Mouse (Mus musculus): ENCODE results near the gene Vgll2. TPM values are rescaled to one million over a fixed set of nuclear protein-coding genes. Genes with fewer than 3 reads are reported as not detected.

Vgll2 gene
- polyA plus RNA-seq, 1 experiment from 2014 or later: 53.3 TPM

DNA sequence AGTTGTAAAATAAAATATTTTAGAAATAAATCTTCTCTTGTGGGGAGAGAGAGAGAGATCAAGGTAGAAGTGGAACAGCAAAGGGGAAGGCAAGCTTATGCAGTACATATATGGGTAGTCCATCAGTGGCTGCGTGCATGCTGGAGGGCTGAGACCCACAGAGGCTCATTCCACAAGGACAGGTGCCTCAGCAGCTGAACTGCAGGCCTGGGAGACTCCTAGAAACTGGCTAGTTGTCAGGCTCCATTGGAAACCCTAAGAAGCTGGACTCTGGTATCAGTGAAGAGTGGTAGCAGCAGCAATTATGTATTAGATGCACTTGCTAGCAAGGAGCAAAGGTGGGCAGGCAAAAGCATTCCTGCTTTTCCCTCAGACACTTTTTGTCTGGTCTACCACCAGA lies 17.1 kb downstream of the Vgll2 start:
- Histone ChIP-seq H3K4me2 (ENCODE audit: low read depth, low read length) (no peak overlapping the region), H3K27me3 (replicated peaks; ENCODE audit: control insufficient read depth, insufficient read depth, low read length) (no peaks in the 10 kb centered on the region), H3K4me1 (ENCODE audit: control insufficient read depth, insufficient read depth, low read length) (no peaks in the 10 kb centered on the region), H3K9me3 (ENCODE audit: control insufficient read depth, low read length) (no peaks in the 10 kb centered on the region), H3K27ac (replicated peaks; ENCODE audit: low read depth, low read length) (no peak overlapping the region), H3K36me3 (ENCODE audit: control insufficient read depth, insufficient read depth, low read length) (no peaks in the 10 kb centered on the region), H3K4me3 (ENCODE audit: low read depth, low read length) (no peak overlapping the region), H3K9ac (ENCODE audit: low read depth, low read length) (no peak overlapping the region)
- WGBS: 82% methylated on average over 1 of the region's 1 CpGs
- DNase-seq (ENCODE audit: low spot score) (no peak), ATAC-seq (ENCODE audit: low read depth) (no peak)

DNA sequence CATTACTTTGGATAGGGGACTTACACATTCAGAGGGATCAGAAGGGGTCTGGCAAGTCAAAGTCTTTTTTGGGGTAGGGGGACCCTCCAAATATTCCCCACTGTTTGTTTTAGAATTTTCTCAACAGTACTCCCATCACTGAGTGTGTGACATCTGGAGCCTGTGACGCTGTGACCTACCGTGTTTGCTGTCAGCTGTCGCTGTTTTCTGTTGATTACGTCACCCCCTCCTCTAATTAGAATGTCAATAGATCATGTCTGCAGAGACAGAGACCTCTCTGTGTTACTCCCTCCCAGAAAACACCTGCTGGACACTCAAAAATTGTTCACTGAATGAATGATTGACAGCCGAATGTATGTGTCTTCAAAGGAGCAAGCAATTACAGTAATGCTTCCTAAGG lies 20.8 kb downstream of the Vgll2 start:
- Histone ChIP-seq H3K27ac (replicated peaks; ENCODE audit: low read depth, low read length) (no peak overlapping the region), H3K27me3 (replicated peaks; ENCODE audit: control insufficient read depth, insufficient read depth, low read length) (no peaks in the 10 kb centered on the region), H3K4me1 (ENCODE audit: control insufficient read depth, insufficient read depth, low read length) (no peaks in the 10 kb centered on the region), H3K4me2 (ENCODE audit: low read depth, low read length) (no peak overlapping the region), H3K9me3 (ENCODE audit: control insufficient read depth, low read length) (no peaks in the 10 kb centered on the region), H3K9ac (ENCODE audit: low read depth, low read length) (no peak overlapping the region), H3K36me3 (ENCODE audit: control insufficient read depth, insufficient read depth, low read length) (no peaks in the 10 kb centered on the region), H3K4me3 (ENCODE audit: low read depth, low read length) (no peak overlapping the region)
- no peak for DNase-seq (ENCODE audit: low spot score)
- no peak for ATAC-seq (ENCODE audit: low read depth)
- 70% methylated on average over 5 of the region's 5 CpGs for WGBS

DNA sequence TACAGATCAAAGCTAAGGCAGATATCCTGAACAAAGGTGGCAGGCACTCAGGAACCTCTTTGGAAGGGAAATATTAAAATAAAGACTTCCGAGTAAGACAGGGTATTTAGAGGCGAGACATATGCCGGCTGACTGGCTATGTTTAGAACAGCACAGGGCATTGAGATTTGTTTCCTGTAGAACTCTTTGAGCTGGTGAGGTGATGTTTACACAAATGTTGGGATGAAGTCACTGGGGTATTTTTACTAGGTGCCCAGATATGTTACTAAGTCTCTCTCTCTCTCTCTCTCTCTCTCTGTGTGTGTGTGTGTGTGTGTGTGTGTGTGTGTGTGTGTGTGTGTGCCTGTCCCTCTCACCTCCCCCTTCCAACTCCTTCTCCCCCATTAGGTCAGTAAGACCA lies 26.0 kb downstream of the Vgll2 start:
- no peaks in the 10 kb centered on the region for H3K4me1 ChIP-seq (ENCODE audit: control insufficient read depth, insufficient read depth, low read length)
- DNase-seq (ENCODE audit: low spot score): no peak
- ATAC-seq (ENCODE audit: low read depth): no peak
- H3K27me3 ChIP-seq (replicated peaks; ENCODE audit: control insufficient read depth, insufficient read depth, low read length): no peaks in the 10 kb centered on the region
- H3K36me3 ChIP-seq (ENCODE audit: control insufficient read depth, insufficient read depth, low read length): no peaks in the 10 kb centered on the region
- 48% methylated on average over 3 of the region's 3 CpGs for WGBS
- H3K27ac ChIP-seq (replicated peaks; ENCODE audit: low read depth, low read length): no peak overlapping the region
- H3K9me3 ChIP-seq (ENCODE audit: control insufficient read depth, low read length): no peaks in the 10 kb centered on the region
- no peak overlapping the region for H3K4me3 ChIP-seq (ENCODE audit: low read depth, low read length)
- no peak overlapping the region for H3K4me2 ChIP-seq (ENCODE audit: low read depth, low read length)
- no peak overlapping the region for H3K9ac ChIP-seq (ENCODE audit: low read depth, low read length)

DNA sequence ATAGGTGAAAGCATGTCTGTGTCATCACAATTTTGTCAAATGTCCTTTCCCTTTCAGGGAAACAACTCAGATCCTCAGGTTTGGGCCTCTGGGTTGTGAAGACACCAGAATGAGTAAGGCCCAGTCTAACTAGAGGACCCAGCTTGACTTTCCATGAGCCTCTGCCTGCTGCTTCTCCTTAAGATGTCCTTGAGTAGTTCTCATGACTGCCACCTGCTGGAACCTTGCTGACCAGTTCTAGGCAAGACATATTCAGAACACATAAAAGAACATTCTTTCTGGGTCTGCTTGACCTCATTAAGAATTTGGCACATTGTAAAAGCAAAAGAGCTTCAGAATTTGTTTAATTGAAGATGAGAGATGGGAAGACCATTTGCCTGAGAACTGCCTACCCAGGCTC lies 50.2 kb downstream of the Vgll2 start:
- Histone ChIP-seq H3K36me3 (ENCODE audit: control insufficient read depth, insufficient read depth, low read length) (no peaks in the 10 kb centered on the region), H3K4me2 (ENCODE audit: low read depth, low read length) (no peak overlapping the region), H3K4me1 (ENCODE audit: control insufficient read depth, insufficient read depth, low read length) (no peaks in the 10 kb centered on the region), H3K4me3 (ENCODE audit: low read depth, low read length) (no peak overlapping the region), H3K27ac (replicated peaks; ENCODE audit: low read depth, low read length) (no peak overlapping the region), H3K9me3 (ENCODE audit: control insufficient read depth, low read length) (no peaks in the 10 kb centered on the region), H3K9ac (ENCODE audit: low read depth, low read length) (no peak overlapping the region), H3K27me3 (replicated peaks; ENCODE audit: control insufficient read depth, insufficient read depth, low read length) (no peaks in the 10 kb centered on the region)
- DNase-seq (ENCODE audit: low spot score): peak; percentile 69
- ATAC-seq (ENCODE audit: low read depth): no peak

Small RNA genes within 50 kb of the gene (microRNA-seq; reads per million reads assigned to microRNA genes)
- not detected for gene Gm24084 (ENCODE audit: borderline number of aligned reads)

Other genes starting within 250 kb of the Vgll2 start
- gene Ros1, start 172.7 kb downstream of the Vgll2 start, polyA plus RNA-seq (2014; fragmentation: Nextera tagmentation; extraction: Ambion mirVana): 0.11 TPM in 1 of 2 replicates, not detected in the other
- 12.8 and 13.6 TPM in 2 replicates for gene Dcbld1, start 211.1 kb downstream of the Vgll2 start, polyA plus RNA-seq (2014; fragmentation: Nextera tagmentation; extraction: Ambion mirVana)

Measured in embryonic facial prominence, embryonic 14.5 days (tissue).